Mouse (Mus musculus) liver, embryonic 11.5 days (tissue): ENCODE data around the gene Ap4m1. TPM values are rescaled to one million over a fixed set of nuclear protein-coding genes. Genes with fewer than 3 reads are reported as not detected.

Experiments used
- microRNA counts: library from miRNA; unstranded; fragments of <30 nt; microRNA quantifications from one replicate; lab custom pipeline; 2015
- microRNA-seq: library from miRNA; unstranded; fragments of <30 nt; microRNA quantifications from one replicate; pipeline ENCODE4, GENCODE M21; 2017; ENCODE audit warnings: borderline number of aligned reads
- polyA plus RNA-seq: library from polyadenylated mRNA; unstranded; fragments of >200 nt; fragmentation: Nextera tagmentation; extraction: Ambion mirVana; gene quantifications from 2 replicates; pipeline ENCODE4 v1.2.1, GENCODE M21; 2014

Ap4m1 gene
- polyA plus RNA-seq, 1 experiment from 2014 or later, result 14.2 TPM

MicroRNA genes within 50 kb of the gene (microRNA counts, 519-probe panel; counts per million panel counts)
- microRNA mmu-miR-106b (lab: Ali Mortazavi, UCI) (6,723 counts per million, percentile 83 among the panel's probes with 10 or more counts), microRNA mmu-miR-25 (lab: Ali Mortazavi, UCI) (7,559 counts per million, percentile 92 among the panel's probes with 10 or more counts), microRNA mmu-miR-93 (lab: Ali Mortazavi, UCI) (6,688 counts per million, percentile 82 among the panel's probes with 10 or more counts)

Small RNA genes lying within 50 kb of the gene (microRNA-seq; reads per million reads assigned to microRNA genes)
- gene Mir106b, result 8,591 reads per million, percentile 93 among the genes with 10 or more reads in this experiment
- 976 reads per million, percentile 71 among the genes with 10 or more reads in this experiment for gene Mir25
- 19,114 reads per million, percentile 97 among the genes with 10 or more reads in this experiment for gene Mir93

Other genes starting within 250 kb of the Ap4m1 start
- gene Gjc3, start 208.9 kb upstream of the Ap4m1 start, polyA plus RNA-seq, result 0.14 TPM in 1 of 2 replicates, not detected in the other
- not detected in 2 replicates for gene Azgp1, start 190.5 kb upstream of the Ap4m1 start, polyA plus RNA-seq
- not detected in 2 replicates for gene Smok3a, start 150.7 kb upstream of the Ap4m1 start, polyA plus RNA-seq
- not detected in 2 replicates for gene Smok3b, start 150.6 kb upstream of the Ap4m1 start, polyA plus RNA-seq
- not detected in 2 replicates for gene Smok3c, start 118.8 kb upstream of the Ap4m1 start, polyA plus RNA-seq
- 15.8 and 18.0 TPM in 2 replicates for gene Zkscan1, start 86.9 kb upstream of the Ap4m1 start, polyA plus RNA-seq
- 33.9 TPM in 2 replicates for gene Zscan21, start 55.1 kb upstream of the Ap4m1 start, polyA plus RNA-seq
- gene Zfp113, start 16.3 kb upstream of the Ap4m1 start, polyA plus RNA-seq, result 8.0 and 9.0 TPM in 2 replicates
- gene Cops6, start 10.9 kb upstream of the Ap4m1 start, polyA plus RNA-seq, result 251 and 257 TPM in 2 replicates
- gene Mcm7, start 420 bp downstream of the Ap4m1 start, polyA plus RNA-seq, result 308 and 341 TPM in 2 replicates
- 91.9 and 95.0 TPM in 2 replicates for gene Taf6, start 15.4 kb downstream of the Ap4m1 start, polyA plus RNA-seq
- gene Cnpy4, start 15.5 kb downstream of the Ap4m1 start, polyA plus RNA-seq, result 36.0 and 38.7 TPM in 2 replicates
- 5.8 and 6.3 TPM in 2 replicates for gene Mblac1, start 22.3 kb downstream of the Ap4m1 start, polyA plus RNA-seq
- not detected in 2 replicates for gene Nxpe5, start 53.9 kb downstream of the Ap4m1 start, polyA plus RNA-seq
- 40.3 and 49.2 TPM in 2 replicates for gene Lamtor4, start 83.5 kb downstream of the Ap4m1 start, polyA plus RNA-seq
- 6.8 and 7.2 TPM in 2 replicates for gene BC037034, start 92.0 kb downstream of the Ap4m1 start, polyA plus RNA-seq
- gene Gal3st4, start 100.8 kb downstream of the Ap4m1 start, polyA plus RNA-seq, result 0.60 and 0.96 TPM in 2 replicates
- 0.05 and 0.12 TPM in 2 replicates for gene Gm43720, start 108.0 kb downstream of the Ap4m1 start, polyA plus RNA-seq
- gene Gpc2, start 108.0 kb downstream of the Ap4m1 start, polyA plus RNA-seq, result 1.9 and 2.7 TPM in 2 replicates
- 7.1 and 8.1 TPM in 2 replicates for gene Stag3, start 108.2 kb downstream of the Ap4m1 start, polyA plus RNA-seq
- gene Pvrig, start 170.0 kb downstream of the Ap4m1 start, polyA plus RNA-seq, result 0.39 and 0.47 TPM in 2 replicates